Mouse (Mus musculus) spleen, adult 18-20 months (tissue): ENCODE measurements around the gene Tnxb.
"Not testable (repeated sequence)": the region's sequence is repeated elsewhere in the genome, so short reads cannot be mapped to it uniquely, and the experiment has no call there.

ENCODE experiments used
- DNase-seq, 2 experiments: peaks; one replicate each; pipeline ENCODE4 v3.0.0; 2022; ENCODE audit warnings: mixed read lengths in 2 of 2

The Tnxb gene

GRCm38 (mm10) chr17:34685120-34686110 lies 15.1 kb downstream of the Tnxb start:
- DNase-seq = no peak

GRCm38 (mm10) chr17:34688889-34689288 lies 18.6 kb downstream of the Tnxb start:
- no peak for DNase-seq

GRCm38 (mm10) chr17:34690458-34690857 lies 20.1 kb downstream of the Tnxb start:
- DNase-seq = no peak

GRCm38 (mm10) chr17:34692906-34693305 lies 22.6 kb downstream of the Tnxb start:
- DNase-seq = peak in 1 of 2 experiments; percentile 18

- DNase-seq = no peak
These were observed 29.5 kb downstream of the Tnxb start for GRCm38 (mm10) chr17:34699575-34700408.

GRCm38 (mm10) chr17:34700671-34701071 lies 30.3 kb downstream of the Tnxb start:
- DNase-seq = no peak

- not testable (repeated sequence) for DNase-seq
These were observed 36.1 kb downstream of the Tnxb start for GRCm38 (mm10) chr17:34706476-34706875.

GRCm38 (mm10) chr17:34712951-34713350 lies 42.6 kb downstream of the Tnxb start:
- peak in 1 of 2 experiments; percentile 45 for DNase-seq

- DNase-seq = not testable (repeated sequence)
These were observed 44.0 kb downstream of the Tnxb start for GRCm38 (mm10) chr17:34714181-34714907.

- DNase-seq = not testable (repeated sequence)
These were observed 44.6 kb downstream of the Tnxb start for GRCm38 (mm10) chr17:34714908-34715445.

- not testable (repeated sequence) for DNase-seq
These were observed 45.1 kb downstream of the Tnxb start for GRCm38 (mm10) chr17:34715451-34715850.

GRCm38 (mm10) chr17:34716247-34716646 lies 45.9 kb downstream of the Tnxb start:
- no peak for DNase-seq

- no peak for DNase-seq
These were observed 47.1 kb downstream of the Tnxb start for GRCm38 (mm10) chr17:34717401-34717800.

- not testable (repeated sequence) for DNase-seq
These were observed 49.6 kb downstream of the Tnxb start for GRCm38 (mm10) chr17:34719886-34720285.

GRCm38 (mm10) chr17:34722238-34722637 lies 51.9 kb downstream of the Tnxb start:
- not testable (repeated sequence) for DNase-seq

GRCm38 (mm10) chr17:34723066-34723465 lies 52.7 kb downstream of the Tnxb start:
- DNase-seq = no peak

GRCm38 (mm10) chr17:34727887-34728286 lies 57.6 kb downstream of the Tnxb start:
- no peak for DNase-seq

GRCm38 (mm10) chr17:34729155-34729554 lies 58.8 kb downstream of the Tnxb start:
- not testable (repeated sequence) for DNase-seq

- not testable (repeated sequence) for DNase-seq
These were observed 59.6 kb downstream of the Tnxb start for GRCm38 (mm10) chr17:34729779-34730553.

- not testable (repeated sequence) for DNase-seq
These were observed 67.1 kb downstream of the Tnxb start for GRCm38 (mm10) chr17:34737466-34737865.

GRCm38 (mm10) chr17:34739708-34740107 lies 69.4 kb downstream of the Tnxb start:
- DNase-seq = not testable (repeated sequence)
